Mouse (Mus musculus) CH12.LX (cell line): ENCODE measurements at regions not wholly inside any gene's neighbourhood (a gene's known extent, or its start where the extent isn't known, plus 50 kb on each side); places are given as distances from the start of the nearest gene placed in this dataset.

Experiments
- DNase-seq: peaks from one replicate; pipeline ENCODE4 v3.0.0-alpha.2; 2013; ENCODE audit errors: extremely low read depth
- H3K27ac ChIP-seq: 2 replicates; pipeline ENCODE4 v1.5.1; 2012; ENCODE audit warnings: low read depth, mild to moderate bottlenecking, control low read depth, moderate library complexity; ENCODE audit not compliant: insufficient read depth
- H3K27me3 ChIP-seq: replicated peaks from 2 replicates; pipeline ENCODE3; 2012; ENCODE audit warnings: inconsistent platforms
- H3K36me3 ChIP-seq, 2 experiments: replicated peaks in 1 of 2; 2 replicates each; pipeline versions ENCODE3 to v1.6.1; 2012; ENCODE audit warnings: inconsistent platforms in 1 of 2, low read length in 1 of 2, mild to moderate bottlenecking in 1 of 2, mixed read lengths in 1 of 2, moderate library complexity in 1 of 2; ENCODE audit not compliant: control insufficient read depth in 1 of 2, insufficient read depth in 1 of 2
- H3K4me1 ChIP-seq, 2 experiments: 2 replicates each; pipeline ENCODE4 v1.6.1; 2012; ENCODE audit warnings: inconsistent platforms in 1 of 2, moderate library complexity in 1 of 2; ENCODE audit not compliant: insufficient read depth in 2 of 2, control insufficient read depth in 1 of 2
- H3K4me2 ChIP-seq: 2 replicates; pipeline ENCODE4 v1.6.1; 2012; ENCODE audit warnings: low read depth, mild to moderate bottlenecking, control low read depth; ENCODE audit not compliant: poor library complexity, insufficient read depth, severe bottlenecking
- H3K4me3 ChIP-seq, 3 experiments: fragments of 150-350 bp in 1 of 3; sonication (generic) in 1 of 3; replicated peaks in 1 of 3; 2 replicates each; pipeline versions ENCODE3 to v1.5.1; 2011 to 2012; ENCODE audit warnings: low read depth in 2 of 3, low read length in 2 of 3, mild to moderate bottlenecking in 2 of 3, moderate library complexity in 2 of 3, control low read depth in 1 of 3, improper control_type of control experiment in 1 of 3, inconsistent platforms in 1 of 3, mixed read lengths in 1 of 3; ENCODE audit not compliant: poor library complexity in 1 of 3
- H3K79me2 ChIP-seq: replicated peaks from 2 replicates; pipeline ENCODE4 v1.6.1; 2012; ENCODE audit warnings: mild to moderate bottlenecking, moderate library complexity; ENCODE audit not compliant: control insufficient read depth, poor library complexity, insufficient read depth, severe bottlenecking; ENCODE audit errors: extremely low read depth
- H3K9ac ChIP-seq: 2 replicates; pipeline ENCODE4 v1.6.1; 2012; ENCODE audit warnings: low read depth, mild to moderate bottlenecking, control low read depth, moderate library complexity; ENCODE audit not compliant: insufficient read depth
- H3K9me3 ChIP-seq: replicated peaks from 2 replicates; pipeline ENCODE3; 2012; ENCODE audit warnings: low read length, inconsistent platforms, mixed read lengths
- CHD2 ChIP-seq: IDR thresholded peaks from 2 replicates; pipeline ENCODE4 v1.6.1; 2011; ENCODE audit warnings: low read length, improper control_type of control experiment
- ELF1 ChIP-seq: IDR thresholded peaks from 2 replicates; pipeline ENCODE4 v1.6.1; 2014; ENCODE audit warnings: low read depth, mild to moderate bottlenecking, inconsistent platforms, low read length, improper control_type of control experiment
- EP300 ChIP-seq: IDR thresholded peaks from 2 replicates; pipeline ENCODE4 v1.6.1; 2011; ENCODE audit warnings: low read length, improper control_type of control experiment
- HCFC1 ChIP-seq: IDR thresholded peaks from 2 replicates; pipeline ENCODE4 v1.6.1; 2012; ENCODE audit warnings: low read depth, mild to moderate bottlenecking, inconsistent platforms, low read length, improper control_type of control experiment
- IRF4 ChIP-seq: IDR thresholded peaks from 2 replicates; pipeline ENCODE4 v1.6.1; 2014; ENCODE audit warnings: low read depth, mild to moderate bottlenecking, inconsistent platforms, low read length, improper control_type of control experiment
- JUN ChIP-seq: IDR thresholded peaks from 2 replicates; pipeline ENCODE4 v1.6.1; 2011; ENCODE audit warnings: low read depth, mild to moderate bottlenecking, low read length, improper control_type of control experiment, moderate library complexity; ENCODE audit not compliant: insufficient read depth
- MAX ChIP-seq: IDR thresholded peaks from 2 replicates; pipeline ENCODE4 v1.6.1; 2011; ENCODE audit warnings: low read length, improper control_type of control experiment
- MAZ ChIP-seq: IDR thresholded peaks from 2 replicates; pipeline ENCODE4 v1.6.1; 2012; ENCODE audit warnings: low read depth, mild to moderate bottlenecking, inconsistent platforms, low read length, improper control_type of control experiment, moderate library complexity
- MYC ChIP-seq: IDR thresholded peaks from 2 replicates; pipeline ENCODE4 v1.6.1; 2011; ENCODE audit warnings: low read depth, mild to moderate bottlenecking, improper control_type of control experiment, low read length
- NRF1 ChIP-seq: IDR thresholded peaks from 2 replicates; pipeline ENCODE4 v1.6.1; 2014; ENCODE audit warnings: low read depth, mild to moderate bottlenecking, inconsistent platforms, low read length, improper control_type of control experiment, moderate library complexity
- PAX5 ChIP-seq: IDR thresholded peaks from 2 replicates; pipeline ENCODE4 v1.6.1; 2012; ENCODE audit warnings: low read length, inconsistent platforms, mixed read lengths
- POLR2AphosphoS2 ChIP-seq: IDR thresholded peaks from 2 replicates; pipeline ENCODE4 v1.6.1; 2011; ENCODE audit warnings: low read depth, low read length, improper control_type of control experiment
- TBP ChIP-seq: conservative IDR thresholded peaks from 2 replicates; pipeline ENCODE4 v1.6.1; 2011; ENCODE audit warnings: low read depth, low read length, improper control_type of control experiment
- UBTF ChIP-seq: IDR thresholded peaks from 2 replicates; pipeline ENCODE4 v1.6.1; 2012; ENCODE audit warnings: low read depth, mild to moderate bottlenecking, inconsistent platforms, low read length, improper control_type of control experiment, moderate library complexity
- USF2 ChIP-seq: conservative IDR thresholded peaks from 2 replicates; pipeline ENCODE4 v1.6.1; 2011; ENCODE audit warnings: low read depth, low read length, improper control_type of control experiment
- ZKSCAN1 ChIP-seq: IDR thresholded peaks from 2 replicates; pipeline ENCODE4 v1.6.1; 2012; ENCODE audit warnings: low read depth, inconsistent platforms, low read length, improper control_type of control experiment, borderline replicate concordance
- ZNF384 ChIP-seq: IDR thresholded peaks from 2 replicates; pipeline ENCODE4 v1.6.1; 2012; ENCODE audit warnings: low read depth, low read length, improper control_type of control experiment, inconsistent platforms
- dilution Hi-C: fragments of 300-500 bp; cut with MboI; formaldehyde crosslinking; loops from 2 replicates; pipeline ENCODE4 v1.14.3; 2020; ENCODE audit warnings: low sequenced_read_pairs; ENCODE audit not compliant: extremely low pct_unique_long_range_greater_than_20kb, extremely low pct_ligation_motif_present
- in situ Hi-C: fragments of 300-500 bp; cut with MboI; formaldehyde crosslinking; loops from 3 replicates; pipeline ENCODE4 v1.14.3; 2019; ENCODE audit warnings: low sequenced_read_pairs, low pct_ligation_motif_present, low pct_unique_long_range_greater_than_20kb, mixed read lengths

GRCm38 (mm10) chr7:79536157-79536641 is 70.0 kb upstream of the Polg start:
- peaks cover 94% of the 10 kb centered on the region for H3K27me3 ChIP-seq
- H3K9ac ChIP-seq, result no peak overlapping the region
- H3K36me3 ChIP-seq, result no peaks in the 10 kb centered on the region
- dilution Hi-C loops (no loop called here), in situ Hi-C loops (no loop called here)
- no peak overlapping the region for H3K4me3 ChIP-seq
- H3K27ac ChIP-seq, result no peak overlapping the region
- no peaks in the 10 kb centered on the region for H3K4me1 ChIP-seq
- peaks cover 5% of the 10 kb centered on the region for H3K9me3 ChIP-seq
- no peak for TF ChIP-seq MAX
- TF ChIP-seq MAZ, result no peak
- TF ChIP-seq MYC, result no peak
- no peak for TF ChIP-seq TBP
- TF ChIP-seq IRF4, result no peak
- no peak for TF ChIP-seq EP300
- TF ChIP-seq ZNF384, result no peak
- TF ChIP-seq UBTF, result no peak
- TF ChIP-seq USF2, result no peak
- TF ChIP-seq PAX5, result no peak
- DNase-seq, result no peak
- no peaks in the 10 kb centered on the region for H3K79me2 ChIP-seq
- no peak overlapping the region for H3K4me2 ChIP-seq

- Histone ChIP-seq H3K4me3 (no peak overlapping the region), H3K9ac (no peak overlapping the region), H3K27me3 (peaks cover 96% of the 10 kb centered on the region), H3K79me2 (no peaks in the 10 kb centered on the region), H3K9me3 (peaks cover 5% of the 10 kb centered on the region), H3K27ac (no peak overlapping the region), H3K36me3 (no peaks in the 10 kb centered on the region), H3K4me1 (no peaks in the 10 kb centered on the region), H3K4me2 (no peak overlapping the region)
- TF ChIP-seq POLR2AphosphoS2 (no peak), ELF1 (no peak), USF2 (no peak), CHD2 (no peak), ZKSCAN1 (no peak), JUN (no peak), NRF1 (no peak), HCFC1 (no peak), IRF4 (no peak), MAZ (no peak)
- DNase-seq, result no peak
- in situ Hi-C loops (no loop called here), dilution Hi-C loops (no loop called here)
These were observed 69.3 kb upstream of the Polg start for GRCm38 (mm10) chr7:79535251-79536111.
